Mouse (Mus musculus) cerebellum, adult 2 months (tissue): ENCODE measurements at regions not wholly inside any gene's neighbourhood (a gene's known extent, or its start where the extent isn't known, plus 50 kb on each side); places are given as distances from the start of the nearest gene placed in this dataset.

ENCODE experiments used
- DNase-seq, 2 experiments: peaks; one replicate each; pipeline ENCODE4 v3.0.0; 2021
- H3K27ac ChIP-seq: fragments of 200-500 bp; 2 replicates; pipeline ENCODE4 v1.5.1; 2012; ENCODE audit warnings: low read length, control low read depth, inconsistent platforms; ENCODE audit not compliant: insufficient read depth
- H3K27me3 ChIP-seq: fragments of 200-500 bp; 2 replicates; pipeline ENCODE4 v1.6.1; 2012; ENCODE audit warnings: inconsistent platforms, mild to moderate bottlenecking, low read length, moderate library complexity; ENCODE audit not compliant: control insufficient read depth, insufficient read depth
- H3K4me1 ChIP-seq: fragments of 200-500 bp; 2 replicates; pipeline ENCODE4 v1.6.1; 2011; ENCODE audit warnings: low read length; ENCODE audit not compliant: control insufficient read depth, insufficient read depth
- H3K4me3 ChIP-seq: fragments of 200-500 bp; replicated peaks from 2 replicates; pipeline ENCODE3; 2011; ENCODE audit warnings: mild to moderate bottlenecking, low read depth, low read length, control low read depth; ENCODE audit not compliant: insufficient read depth
- CTCF ChIP-seq: fragments of 200-500 bp; IDR thresholded peaks from 2 replicates; pipeline ENCODE4 v1.5.1; 2011; ENCODE audit warnings: low read depth, mild to moderate bottlenecking, control low read depth, low read length, moderate library complexity, borderline replicate concordance; ENCODE audit not compliant: insufficient read depth
- POLR2A ChIP-seq: fragments of 200-500 bp; IDR thresholded peaks from 2 replicates; pipeline ENCODE4 v1.6.1; 2011; ENCODE audit warnings: low read length, control low read depth, borderline replicate concordance; ENCODE audit not compliant: insufficient read depth
- WGBS: fragments of 180-500 bp; shearing (Covaris S2); methylation state at CpG from one replicate; pipeline ENCODE4 v1.1.7; 2018; 5-methylcytosine and 5-hydroxymethylcytosine counted together

- DNase-seq: no peak
- 65% methylated on average over 7 of the region's 7 CpGs for WGBS
- no peak for TF ChIP-seq CTCF
- no peak for TF ChIP-seq POLR2A
- Histone ChIP-seq H3K27ac (no peak overlapping the region), H3K4me1 (no peaks in the 10 kb centered on the region), H3K27me3 (no peaks in the 10 kb centered on the region), H3K4me3 (no peak overlapping the region)
These were observed 321.8 kb upstream of the Pitrm1 start for GRCm38 (mm10) chr13:6226087-6226643.

DNA sequence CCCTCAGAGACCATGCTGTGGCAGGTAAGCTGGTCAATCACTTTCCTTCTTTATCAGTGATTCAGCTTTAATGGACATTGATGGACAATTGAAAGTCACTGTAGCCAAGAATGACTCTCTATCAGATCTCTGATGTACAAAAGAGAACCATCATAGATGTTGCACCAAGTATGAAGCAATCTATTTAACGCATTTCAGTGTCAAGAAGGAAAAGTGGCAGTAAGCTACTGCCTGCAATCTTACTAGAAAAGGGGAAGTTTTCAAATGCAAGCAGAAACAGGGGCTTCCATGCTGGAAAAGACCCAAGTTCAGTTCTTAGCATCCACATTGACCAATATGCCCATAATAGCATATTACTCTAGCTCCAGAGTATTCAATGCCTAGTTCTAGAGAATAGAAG, 319.7 kb upstream of the Pitrm1 start:
- Histone ChIP-seq H3K27ac (no peak overlapping the region), H3K27me3 (no peaks in the 10 kb centered on the region), H3K4me3 (no peak overlapping the region), H3K4me1 (no peaks in the 10 kb centered on the region)
- TF ChIP-seq CTCF (no peak), POLR2A (no peak)
- no peak for DNase-seq
- WGBS: 96% methylated on average over 1 of the region's 1 CpGs

GRCm38 (mm10) chr13:6235394-6235793, 312.6 kb upstream of the Pitrm1 start:
- H3K4me1 ChIP-seq: no peaks in the 10 kb centered on the region
- 95% methylated on average over 1 of the region's 1 CpGs for WGBS
- no peaks in the 10 kb centered on the region for H3K27me3 ChIP-seq
- no peak for DNase-seq
- TF ChIP-seq CTCF (no peak), POLR2A (no peak)
- no peak overlapping the region for H3K4me3 ChIP-seq
- H3K27ac ChIP-seq: no peak overlapping the region

- no peak for DNase-seq
- H3K4me1 ChIP-seq: no peaks in the 10 kb centered on the region
- no peak overlapping the region for H3K4me3 ChIP-seq
- H3K27me3 ChIP-seq: no peaks in the 10 kb centered on the region
- WGBS: 87% methylated on average over 8 of the region's 8 CpGs
- TF ChIP-seq CTCF: no peak
- TF ChIP-seq POLR2A: no peak
- H3K27ac ChIP-seq: no peak overlapping the region
These were observed 311.4 kb upstream of the Pitrm1 start for GRCm38 (mm10) chr13:6236503-6236902.

GRCm38 (mm10) chr13:6237201-6237600, 310.7 kb upstream of the Pitrm1 start:
- TF ChIP-seq CTCF: no peak
- no peak for TF ChIP-seq POLR2A
- no peak overlapping the region for H3K4me3 ChIP-seq
- no peak for DNase-seq
- 82% methylated on average over 3 of the region's 3 CpGs for WGBS
- H3K4me1 ChIP-seq: no peaks in the 10 kb centered on the region
- no peaks in the 10 kb centered on the region for H3K27me3 ChIP-seq
- H3K27ac ChIP-seq: no peak overlapping the region

GRCm38 (mm10) chr13:6240855-6241254, 307.1 kb upstream of the Pitrm1 start:
- no peak for DNase-seq
- Histone ChIP-seq H3K27me3 (no peaks in the 10 kb centered on the region; the same call in 1 of the 2 replicates), H3K27ac (no peak overlapping the region), H3K4me1 (no peaks in the 10 kb centered on the region), H3K4me3 (no peak overlapping the region)
- 41% methylated on average over 3 of the region's 3 CpGs for WGBS
- TF ChIP-seq CTCF: no peak
- no peak for TF ChIP-seq POLR2A

DNA sequence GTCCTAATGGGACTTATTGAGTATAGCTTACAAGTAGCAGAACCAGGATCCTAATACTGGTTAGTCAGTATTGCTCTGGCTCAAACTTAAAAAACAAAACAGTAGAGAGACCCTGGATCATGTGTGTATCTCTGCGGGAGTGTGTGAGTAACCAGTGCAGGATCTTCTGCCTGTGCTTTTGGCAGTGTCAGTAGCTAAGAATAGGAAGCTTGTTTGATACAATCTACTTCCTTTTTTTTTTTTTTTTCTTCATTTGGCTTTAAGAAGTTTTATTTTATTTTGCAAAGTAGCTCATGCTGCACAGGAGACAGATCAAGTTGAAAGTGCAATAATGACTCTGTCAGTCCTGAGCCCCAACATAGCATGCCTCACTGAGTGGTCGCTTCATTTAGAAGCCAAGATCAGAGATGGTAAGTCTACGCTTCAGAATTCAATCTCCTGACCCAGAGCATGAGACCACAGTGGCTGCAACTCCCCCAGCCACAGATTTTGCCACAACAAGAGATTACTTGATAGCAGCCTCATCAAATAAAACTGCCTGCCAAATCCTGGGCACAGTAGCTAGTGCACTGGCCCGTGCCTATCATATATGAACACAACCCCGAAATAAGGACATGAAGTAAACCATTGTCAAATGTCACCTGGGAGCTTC, 306.4 kb upstream of the Pitrm1 start:
- TF ChIP-seq CTCF: no peak
- no peak for TF ChIP-seq POLR2A
- H3K27me3 ChIP-seq: no peaks in the 10 kb centered on the region; the same call in 1 of the 2 replicates
- 81% methylated on average over 5 of the region's 5 CpGs for WGBS
- DNase-seq: no peak
- no peak overlapping the region for H3K27ac ChIP-seq
- H3K4me1 ChIP-seq: no peaks in the 10 kb centered on the region
- H3K4me3 ChIP-seq: no peak overlapping the region

GRCm38 (mm10) chr13:6250106-6250505, 297.8 kb upstream of the Pitrm1 start:
- TF ChIP-seq CTCF (no peak), POLR2A (no peak)
- DNase-seq: no peak

More at GRCm38 (mm10) chr13:6250106-6250505, 297.8 kb upstream of the Pitrm1 start:
- Histone ChIP-seq H3K4me3 (no peak overlapping the region), H3K27me3 (no peaks in the 10 kb centered on the region), H3K4me1 (no peaks in the 10 kb centered on the region), H3K27ac (no peak overlapping the region)
- 81% methylated on average over 3 of the region's 3 CpGs for WGBS
